13 mouse cellular contexts compared by ENCODE assay signal in genomic region chr3:38928076-38928686, GRCm38 (mm10). TPM values are rescaled to one million over a fixed set of nuclear protein-coding genes. Genes with fewer than 3 reads are reported as not detected.
DNase-seq lines count a peak whose midpoint lies in the region; ATAC-seq and TF ChIP-seq lines count a peak whose summit lies in the region.
"Had no signal": no experiment of that assay in that cellular context is flagged by ENCODE, and none has a peak within 500 bp of the region (broad histone marks: within the 10 kb centered on the region; RNA-seq: fewer than 3 reads in every experiment).

No protein-coding gene starts in this region.

- no peak for TF ChIP-seq CTCF in intestine, postnatal 0 days (IDR thresholded peaks at IDR 0.05; ENCODE audit: low read depth)
- TF ChIP-seq CTCF in cortical plate, adult 2 months (IDR thresholded peaks at IDR 0.05; ENCODE audit: extremely low read depth, insufficient read depth, low read length): no peak

- intact Hi-C loops in left cerebral cortex, postnatal 14 days (cut with DNase I): no loop called here

- no peaks in the 10 kb centered on the region for H3K27me3 ChIP-seq in forebrain, embryonic 16.5 days (replicated peaks; ENCODE audit: control insufficient read depth, insufficient read depth, low read length)
- no peaks in the 10 kb centered on the region for H3K27me3 ChIP-seq in forebrain, embryonic 11.5 days (ENCODE audit: control insufficient read depth, insufficient read depth, low read length)
- no peaks in the 10 kb centered on the region for H3K27me3 ChIP-seq in intestine, embryonic 14.5 days (replicated peaks; ENCODE audit: control insufficient read depth, insufficient read depth, low read length)
- H3K27me3 ChIP-seq in intestine, postnatal 0 days (replicated peaks; ENCODE audit: control insufficient read depth, insufficient read depth, low read length): no peaks in the 10 kb centered on the region

- no peaks in the 10 kb centered on the region for H3K9me3 ChIP-seq in forebrain, embryonic 16.5 days (ENCODE audit: control insufficient read depth, low read length)
- H3K9me3 ChIP-seq in forebrain, embryonic 11.5 days (ENCODE audit: control insufficient read depth, low read length): no peaks in the 10 kb centered on the region
- H3K9me3 ChIP-seq in intestine, embryonic 14.5 days (ENCODE audit: control insufficient read depth, low read length): no peaks in the 10 kb centered on the region
- H3K9me3 ChIP-seq in intestine, postnatal 0 days (ENCODE audit: control insufficient read depth): no peaks in the 10 kb centered on the region

- no peak for TF ChIP-seq POLR2A in cortical plate, adult 2 months (IDR thresholded peaks at IDR 0.05; ENCODE audit: extremely low read depth, insufficient read depth, low read length)

- peak overlapping the region; percentile 55 for H3K27ac ChIP-seq in forebrain, embryonic 16.5 days (ENCODE audit: low read length)
- H3K27ac ChIP-seq in forebrain, embryonic 11.5 days (ENCODE audit: low read depth, low read length): no peak overlapping the region
- H3K27ac ChIP-seq in intestine, embryonic 14.5 days (ENCODE audit: low read depth): no peak overlapping the region
- no peak overlapping the region for H3K27ac ChIP-seq in intestine, postnatal 0 days (ENCODE audit: low read depth, low read length)
- H3K27ac ChIP-seq in cortical plate, adult 2 months (ENCODE audit: insufficient read depth, low read length): peak overlapping the region; percentile 72; the same call in 1 of the 2 replicates
- H3K27ac ChIP-seq: gastrocnemius, adult 2 months had no signal

- no peak overlapping the region for H3K9ac ChIP-seq in forebrain, embryonic 16.5 days (replicated peaks; ENCODE audit: low read depth, low read length)
- no peak overlapping the region for H3K9ac ChIP-seq in forebrain, embryonic 11.5 days (ENCODE audit: low read length)
- H3K9ac ChIP-seq in intestine, embryonic 14.5 days (ENCODE audit: low read length): no peak overlapping the region
- no peak overlapping the region for H3K9ac ChIP-seq in intestine, postnatal 0 days (ENCODE audit: low read depth, low read length)

- ATAC-seq in forebrain, embryonic 16.5 days: no peak
- ATAC-seq in forebrain, embryonic 11.5 days (replicated peaks; ENCODE audit: low FRiP score): no peak
- no peak for ATAC-seq in intestine, embryonic 14.5 days (replicated peaks; ENCODE audit: low FRiP score, low TSS enrichment, low read depth)
- ATAC-seq in intestine, postnatal 0 days: no peak
- ATAC-seq: activated CD4-positive, CD25-positive, alpha-beta regulatory T cell, adult 4 months had no signal

- peaks cover 6% of the 10 kb centered on the region; the same call in 1 of the 2 replicates for H3K4me1 ChIP-seq in forebrain, embryonic 16.5 days (replicated peaks; ENCODE audit: control insufficient read depth, insufficient read depth, low read length)
- H3K4me1 ChIP-seq in forebrain, embryonic 11.5 days (replicated peaks; ENCODE audit: control insufficient read depth, insufficient read depth, low read length): no peaks in the 10 kb centered on the region
- H3K4me1 ChIP-seq in intestine, embryonic 14.5 days (replicated peaks; ENCODE audit: control insufficient read depth, insufficient read depth, low read length): peaks cover 8% of the 10 kb centered on the region
- H3K4me1 ChIP-seq in intestine, postnatal 0 days (replicated peaks; ENCODE audit: control insufficient read depth, insufficient read depth, low read length): no peaks in the 10 kb centered on the region
- peaks cover 3% of the 10 kb centered on the region for H3K4me1 ChIP-seq in cortical plate, adult 2 months (ENCODE audit: control insufficient read depth, insufficient read depth, low read length)

- H3K4me2 ChIP-seq in forebrain, embryonic 16.5 days (ENCODE audit: low read length): no peak overlapping the region
- H3K4me2 ChIP-seq in forebrain, embryonic 11.5 days (ENCODE audit: low read depth, low read length, severe bottlenecking): no peak overlapping the region
- no peak overlapping the region for H3K4me2 ChIP-seq in intestine, embryonic 14.5 days (ENCODE audit: low read length)
- no peak overlapping the region for H3K4me2 ChIP-seq in intestine, postnatal 0 days (replicated peaks; ENCODE audit: low read depth)

- DNase-seq in forebrain, embryonic 11.5 days (ENCODE audit: low spot score): no peak
- DNase-seq in intestine, embryonic 14.5 days (ENCODE audit: low spot score): peak; percentile 58
- DNase-seq in 3T3-L1 (ENCODE audit: low read depth, low spot score): peak; percentile 25
- DNase-seq in left cerebral cortex, postnatal 14 days (ENCODE audit: low spot score in 2 of 2): no peak
- DNase-seq in thymus, postnatal 14 days: no peak
- DNase-seq: cerebellum, postnatal 25 days; gastrocnemius, adult 2 months; kidney, adult 9 months had no signal

- H3K4me3 ChIP-seq in forebrain, embryonic 16.5 days (replicated peaks; ENCODE audit: low read length): no peak overlapping the region
- H3K4me3 ChIP-seq in forebrain, embryonic 11.5 days (ENCODE audit: low read depth, low read length): no peak overlapping the region
- H3K4me3 ChIP-seq in intestine, embryonic 14.5 days (ENCODE audit: low read depth, low read length): no peak overlapping the region
- no peak overlapping the region for H3K4me3 ChIP-seq in intestine, postnatal 0 days (ENCODE audit: low read depth, low read length)
- H3K4me3 ChIP-seq in cortical plate, adult 2 months (ENCODE audit: insufficient read depth, low read length): no peak overlapping the region
- H3K4me3 ChIP-seq: gastrocnemius, adult 2 months had no signal

- H3K36me3 ChIP-seq in forebrain, embryonic 16.5 days (ENCODE audit: control insufficient read depth, insufficient read depth): no peaks in the 10 kb centered on the region
- no peaks in the 10 kb centered on the region for H3K36me3 ChIP-seq in forebrain, embryonic 11.5 days (ENCODE audit: control insufficient read depth, insufficient read depth, low read length)
- H3K36me3 ChIP-seq in intestine, embryonic 14.5 days (ENCODE audit: control insufficient read depth, insufficient read depth, low read length): no peaks in the 10 kb centered on the region
- no peaks in the 10 kb centered on the region for H3K36me3 ChIP-seq in intestine, postnatal 0 days (ENCODE audit: control insufficient read depth, insufficient read depth)

- WGBS in forebrain, embryonic 16.5 days: 51% methylated on average over 4 of the region's 4 CpGs
- WGBS in forebrain, embryonic 11.5 days: 87% methylated on average over 4 of the region's 4 CpGs
- 51% methylated on average over 4 of the region's 4 CpGs for WGBS in intestine, embryonic 14.5 days
- WGBS in intestine, postnatal 0 days: 59% methylated on average over 4 of the region's 4 CpGs

RNA-seq across cellular contexts. Expression of gene Fat4, which starts 41.4 kb away (rescaled TPM):
- polyA plus RNA-seq in forebrain, embryonic 16.5 days (2015; fragmentation: Nextera tagmentation; extraction: Ambion mirVana): 11.0 and 12.4 TPM in 2 replicates
- 14.0 and 15.2 TPM in 2 replicates for polyA plus RNA-seq in forebrain, embryonic 11.5 days (2014; fragmentation: Nextera tagmentation; extraction: Ambion mirVana)
- polyA plus RNA-seq in intestine, embryonic 14.5 days (2014; fragmentation: Nextera tagmentation; extraction: Ambion mirVana): 11.1 and 11.9 TPM in 2 replicates
- polyA plus RNA-seq in intestine, postnatal 0 days (2015; fragmentation: Nextera tagmentation; extraction: Ambion mirVana): 2.8 and 3.0 TPM in 2 replicates
- polyA plus RNA-seq in cortical plate, adult 2 months (2012; rRNA removed): 2.5 and 2.9 TPM in 2 replicates
- 10 to 100 TPM; 18.8 to 20.7 TPM for total RNA-seq in left cerebral cortex, postnatal 14 days (2021)
- total RNA-seq: megakaryocyte-erythroid progenitor cell, adult 5-6 weeks had no signal
- polyA plus RNA-seq: activated CD4-positive, CD25-positive, alpha-beta regulatory T cell, adult 4 months had no signal

Comparison
In these comparisons a context has a peak if more than half of its experiments do, and no peak if none do; other contexts are left out.
1. H3K27ac ChIP-seq: peak in forebrain, embryonic 16.5 days (single experiment) and cortical plate, adult 2 months (single experiment); none in forebrain, embryonic 11.5 days (single experiment), intestine, embryonic 14.5 days (single experiment) and intestine, postnatal 0 days (single experiment).
2. DNase-seq: peak in intestine, embryonic 14.5 days (single experiment) and 3T3-L1 (single experiment); none in forebrain, embryonic 11.5 days (single experiment), left cerebral cortex, postnatal 14 days (0 of 2) and thymus, postnatal 14 days (single experiment).